Mouse (Mus musculus): ENCODE data around the gene Filip1. TPM values are rescaled to one million over a fixed set of nuclear protein-coding genes. Genes with fewer than 3 reads are reported as not detected.

The Filip1 gene
- polyA plus RNA-seq, 1 experiment from 2014 or later = 26.5 TPM

DNA sequence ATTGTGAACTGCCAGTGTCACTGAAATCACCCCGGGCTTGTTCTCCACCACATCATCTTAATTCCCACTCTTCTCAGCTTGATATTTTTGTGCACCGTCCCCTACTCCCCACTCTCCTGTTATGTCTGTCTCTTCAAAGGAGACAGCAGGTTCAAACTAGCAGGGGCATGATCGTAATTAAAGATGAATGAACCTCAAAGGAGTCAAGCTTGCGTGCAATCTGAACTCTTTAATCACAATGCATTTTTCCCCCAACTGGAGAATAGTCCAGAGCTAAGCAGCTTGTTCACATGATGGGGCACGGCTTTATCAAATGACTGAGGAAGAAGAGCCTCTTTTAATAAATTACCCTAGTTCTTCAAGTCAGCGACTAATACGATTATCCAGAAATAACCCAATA is 187.1 kb downstream of the Filip1 start:
- ATAC-seq (ENCODE audit: insufficient number of reproducible peaks, low FRiP score) = no peak
- 79% methylated on average over 7 of the region's 7 CpGs for WGBS

GRCm38 (mm10) chr9:79823856-79824255 is 188.8 kb downstream of the Filip1 start:
- 0 out of 2 replicates have a peak, but pooled peaks cover 5% of the 10 kb centered on the region for H3K4me1 ChIP-seq (replicated peaks)
- no peak overlapping the region for H3K4me2 ChIP-seq
- 79% methylated on average over 2 of the region's 2 CpGs for WGBS
- no peak overlapping the region for H3K4me3 ChIP-seq
- H3K27ac ChIP-seq (ENCODE audit: poor library complexity, severe bottlenecking) = no peak overlapping the region
- H3K27me3 ChIP-seq (replicated peaks) = no peaks in the 10 kb centered on the region
- no peak for ATAC-seq (ENCODE audit: insufficient number of reproducible peaks, low FRiP score)
- no peak overlapping the region for H3K9ac ChIP-seq
- no peaks in the 10 kb centered on the region for H3K9me3 ChIP-seq (replicated peaks)
- H3K36me3 ChIP-seq = peaks cover 16% of the 10 kb centered on the region

More for the DNA sequence above, 187.1 kb downstream of the Filip1 start:
- no peak overlapping the region for H3K9ac ChIP-seq
- no peak overlapping the region for H3K4me3 ChIP-seq
- H3K27me3 ChIP-seq (replicated peaks) = no peaks in the 10 kb centered on the region
- no peaks in the 10 kb centered on the region for H3K9me3 ChIP-seq (replicated peaks)
- peaks cover 11% of the 10 kb centered on the region for H3K4me1 ChIP-seq (replicated peaks)
- H3K27ac ChIP-seq (ENCODE audit: poor library complexity, severe bottlenecking) = no peak overlapping the region
- H3K4me2 ChIP-seq = no peak overlapping the region
- H3K36me3 ChIP-seq = no peaks in the 10 kb centered on the region

GRCm38 (mm10) chr9:79823438-79823837 is 189.2 kb downstream of the Filip1 start:
- Histone ChIP-seq H3K9me3 (replicated peaks) (no peaks in the 10 kb centered on the region), H3K27me3 (replicated peaks) (no peaks in the 10 kb centered on the region), H3K36me3 (peaks cover 20% of the 10 kb centered on the region), H3K4me1 (replicated peaks) (0 out of 2 replicates have a peak, but pooled peaks cover 5% of the 10 kb centered on the region), H3K27ac (ENCODE audit: poor library complexity, severe bottlenecking) (no peak overlapping the region), H3K4me3 (no peak overlapping the region), H3K4me2 (no peak overlapping the region), H3K9ac (no peak overlapping the region)
- WGBS = 76% methylated on average over 4 of the region's 4 CpGs
- ATAC-seq (ENCODE audit: insufficient number of reproducible peaks, low FRiP score) = no peak

GRCm38 (mm10) chr9:79816464-79816863 is 196.2 kb downstream of the Filip1 start:
- Histone ChIP-seq H3K4me3 (no peak overlapping the region), H3K4me1 (replicated peaks) (0 out of 2 replicates have a peak, but pooled peaks cover 5% of the 10 kb centered on the region), H3K9me3 (replicated peaks) (no peaks in the 10 kb centered on the region), H3K4me2 (no peak overlapping the region), H3K36me3 (peaks cover 55% of the 10 kb centered on the region), H3K27ac (ENCODE audit: poor library complexity, severe bottlenecking) (no peak overlapping the region), H3K27me3 (replicated peaks) (no peaks in the 10 kb centered on the region), H3K9ac (no peak overlapping the region)
- WGBS = 88% methylated on average over 5 of the region's 5 CpGs
- ATAC-seq (ENCODE audit: insufficient number of reproducible peaks, low FRiP score) = no peak

DNA sequence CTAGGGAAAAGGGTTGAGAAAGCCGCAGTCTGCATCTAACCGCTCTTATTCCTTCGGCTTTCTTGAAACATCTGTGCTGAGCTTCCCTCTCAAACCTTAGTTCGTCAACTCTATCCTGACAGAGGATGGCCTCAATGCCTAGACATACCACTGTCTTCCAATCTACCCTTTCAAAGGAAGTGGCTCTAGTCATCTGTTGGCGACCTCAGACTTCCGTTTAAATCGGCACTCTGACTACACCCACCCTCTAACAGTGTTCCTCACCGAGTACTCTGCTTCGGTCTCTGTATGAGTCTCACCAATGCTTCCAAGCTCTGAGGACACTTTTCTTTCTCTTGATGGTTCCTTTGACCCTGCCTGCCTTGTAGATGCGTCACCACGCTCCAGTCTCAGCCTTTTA is 196.6 kb downstream of the Filip1 start:
- H3K36me3 ChIP-seq = peaks cover 55% of the 10 kb centered on the region
- WGBS = 84% methylated on average over 11 of the region's 11 CpGs
- 0 out of 2 replicates have a peak, but pooled peaks cover under 1% of the 10 kb centered on the region for H3K4me1 ChIP-seq (replicated peaks)
- ATAC-seq (ENCODE audit: insufficient number of reproducible peaks, low FRiP score) = no peak
- no peak overlapping the region for H3K9ac ChIP-seq
- H3K9me3 ChIP-seq (replicated peaks) = no peaks in the 10 kb centered on the region
- H3K4me3 ChIP-seq = no peak overlapping the region
- H3K27ac ChIP-seq (ENCODE audit: poor library complexity, severe bottlenecking) = no peak overlapping the region
- no peaks in the 10 kb centered on the region for H3K27me3 ChIP-seq (replicated peaks)
- no peak overlapping the region for H3K4me2 ChIP-seq

GRCm38 (mm10) chr9:79814592-79814991 is 198.1 kb downstream of the Filip1 start:
- Histone ChIP-seq H3K36me3 (peaks cover 46% of the 10 kb centered on the region), H3K4me1 (replicated peaks) (no peaks in the 10 kb centered on the region), H3K4me2 (no peak overlapping the region), H3K9ac (no peak overlapping the region), H3K4me3 (no peak overlapping the region), H3K9me3 (replicated peaks) (no peaks in the 10 kb centered on the region), H3K27me3 (replicated peaks) (no peaks in the 10 kb centered on the region), H3K27ac (ENCODE audit: poor library complexity, severe bottlenecking) (no peak overlapping the region)
- 83% methylated on average over 4 of the region's 4 CpGs for WGBS
- no peak for ATAC-seq (ENCODE audit: insufficient number of reproducible peaks, low FRiP score)

- ATAC-seq (ENCODE audit: insufficient number of reproducible peaks, low FRiP score) = no peak
- 79% methylated on average over 10 of the region's 11 CpGs for WGBS
- no peak overlapping the region for H3K9ac ChIP-seq
- H3K4me2 ChIP-seq = no peak overlapping the region
- no peak overlapping the region for H3K27ac ChIP-seq (ENCODE audit: poor library complexity, severe bottlenecking)
- H3K4me3 ChIP-seq = no peak overlapping the region
- H3K9me3 ChIP-seq (replicated peaks) = no peaks in the 10 kb centered on the region
- no peaks in the 10 kb centered on the region for H3K27me3 ChIP-seq (replicated peaks)
- H3K36me3 ChIP-seq = peaks cover 18% of the 10 kb centered on the region
- H3K4me1 ChIP-seq (replicated peaks) = peaks cover 9% of the 10 kb centered on the region
These were observed 201.4 kb downstream of the Filip1 start for GRCm38 (mm10) chr9:79810969-79811902.

GRCm38 (mm10) chr9:79810534-79810933 is 202.1 kb downstream of the Filip1 start:
- Histone ChIP-seq H3K27me3 (replicated peaks) (no peaks in the 10 kb centered on the region), H3K36me3 (peaks cover 13% of the 10 kb centered on the region), H3K4me2 (no peak overlapping the region), H3K27ac (ENCODE audit: poor library complexity, severe bottlenecking) (no peak overlapping the region), H3K9ac (no peak overlapping the region), H3K4me1 (replicated peaks) (peaks cover 9% of the 10 kb centered on the region), H3K9me3 (replicated peaks) (no peaks in the 10 kb centered on the region), H3K4me3 (no peak overlapping the region)
- 75% methylated on average over 3 of the region's 3 CpGs for WGBS
- ATAC-seq (ENCODE audit: insufficient number of reproducible peaks, low FRiP score) = no peak

DNA sequence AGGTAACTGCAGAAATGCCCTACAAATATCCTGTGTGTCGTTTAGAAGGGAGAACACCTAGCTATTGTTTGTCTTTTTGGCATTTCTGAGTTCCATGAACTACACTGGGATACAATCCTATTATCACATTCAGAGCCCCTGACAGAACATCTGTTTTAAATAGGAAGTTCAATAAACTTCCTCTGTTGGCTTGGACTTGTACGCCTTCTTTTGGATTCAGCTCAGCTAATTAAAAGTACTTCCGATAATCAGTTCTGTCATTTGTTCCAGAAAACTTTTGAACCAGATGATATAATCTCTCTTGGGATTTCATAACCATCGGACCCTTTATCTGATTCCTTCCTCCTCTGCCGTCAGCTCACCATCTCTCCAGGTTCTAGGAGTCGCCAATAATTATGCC is 203.2 kb downstream of the Filip1 start:
- no peak overlapping the region for H3K9ac ChIP-seq
- whole genome bisulfite sequencing = 73% methylated on average over 6 of the region's 6 CpGs
- H3K4me1 ChIP-seq (replicated peaks) = peaks cover 9% of the 10 kb centered on the region
- no peak overlapping the region for H3K4me2 ChIP-seq
- peaks cover 9% of the 10 kb centered on the region for H3K36me3 ChIP-seq
- no peak overlapping the region for H3K4me3 ChIP-seq
- no peaks in the 10 kb centered on the region for H3K9me3 ChIP-seq (replicated peaks)
- H3K27me3 ChIP-seq (replicated peaks) = no peaks in the 10 kb centered on the region
- ATAC-seq (ENCODE audit: insufficient number of reproducible peaks, low FRiP score) = no peak
- no peak overlapping the region for H3K27ac ChIP-seq (ENCODE audit: poor library complexity, severe bottlenecking)

- Histone ChIP-seq H3K9me3 (replicated peaks) (no peaks in the 10 kb centered on the region), H3K4me2 (no peak overlapping the region), H3K27ac (ENCODE audit: poor library complexity, severe bottlenecking) (no peak overlapping the region), H3K27me3 (replicated peaks) (no peaks in the 10 kb centered on the region), H3K4me3 (no peak overlapping the region), H3K9ac (no peak overlapping the region), H3K4me1 (replicated peaks) (peaks cover 9% of the 10 kb centered on the region), H3K36me3 (no peaks in the 10 kb centered on the region)
- 39% methylated on average over 4 of the region's 4 CpGs for WGBS
- no peak for ATAC-seq (ENCODE audit: insufficient number of reproducible peaks, low FRiP score)
These were observed 205.5 kb downstream of the Filip1 start for GRCm38 (mm10) chr9:79807178-79807577.

DNA sequence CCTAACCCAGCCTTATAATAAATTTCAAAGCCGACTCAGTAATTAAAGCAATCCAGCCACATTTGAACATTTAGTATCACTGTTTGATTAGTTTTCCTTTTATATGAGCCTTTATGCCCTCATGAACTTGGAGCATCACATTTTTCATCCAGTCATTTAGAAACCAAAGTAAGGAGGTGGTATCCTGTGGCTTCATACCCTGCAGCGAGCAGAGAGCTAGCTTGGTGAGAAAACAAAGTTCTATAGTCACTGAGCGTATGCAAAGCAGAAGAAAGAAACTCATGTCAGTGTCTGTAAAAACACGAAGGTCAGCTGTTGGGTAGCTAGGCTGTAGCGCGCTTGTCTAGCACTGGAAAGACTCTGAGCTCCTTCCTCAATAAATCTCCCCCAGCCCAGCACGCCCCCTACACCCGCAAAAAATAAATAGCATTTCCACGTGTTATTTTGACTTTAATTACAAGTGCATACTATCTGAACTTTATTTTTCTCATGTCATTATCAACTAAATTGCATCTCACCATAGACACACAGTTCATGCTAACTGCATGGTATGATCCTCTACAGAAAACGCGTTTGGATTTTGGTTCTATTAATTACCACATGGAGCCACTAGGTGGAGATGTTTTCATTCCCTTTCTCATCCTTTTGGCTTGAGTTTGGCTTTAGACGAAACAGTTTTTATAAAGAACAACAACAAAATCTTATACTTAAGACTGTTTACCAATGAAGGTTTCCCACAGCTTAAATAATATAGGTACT is 206.2 kb downstream of the Filip1 start:
- Histone ChIP-seq H3K27ac (ENCODE audit: poor library complexity, severe bottlenecking) (no peak overlapping the region), H3K9ac (no peak overlapping the region), H3K36me3 (no peaks in the 10 kb centered on the region), H3K4me3 (no peak overlapping the region), H3K27me3 (replicated peaks) (no peaks in the 10 kb centered on the region), H3K4me2 (no peak overlapping the region), H3K9me3 (replicated peaks) (no peaks in the 10 kb centered on the region), H3K4me1 (replicated peaks) (peaks cover 9% of the 10 kb centered on the region)
- no peak for ATAC-seq (ENCODE audit: insufficient number of reproducible peaks, low FRiP score)
- WGBS = 45% methylated on average over 12 of the region's 12 CpGs

Measured in heart, embryonic 12.5 days (tissue).